Mouse (Mus musculus) adrenal gland, adult (tissue): Measurements from ENCODE around the gene A230072I06Rik.

ENCODE experiments used
- DNase-seq, 2 experiments: peaks; one replicate each; pipeline ENCODE4 v3.0.0; 2022 to 2023; ENCODE audit warnings: low spot score in 1 of 2; ENCODE audit not compliant: inconsistent age in 2 of 2

A230072I06Rik gene

GRCm38 (mm10) chr8:12322071-12322470 is 43.5 kb downstream of the A230072I06Rik start:
- no peak for DNase-seq

GRCm38 (mm10) chr8:12323238-12323637 is 44.6 kb downstream of the A230072I06Rik start:
- no peak for DNase-seq

GRCm38 (mm10) chr8:12324561-12324960 is 45.9 kb downstream of the A230072I06Rik start:
- DNase-seq: no peak

- DNase-seq: peak; percentile 17 to 64
Measured at GRCm38 (mm10) chr8:12324991-12325601, 46.5 kb downstream of the A230072I06Rik start.

- peak; percentile 18 to 37 for DNase-seq
Measured at GRCm38 (mm10) chr8:12327187-12327586, 48.6 kb downstream of the A230072I06Rik start.

GRCm38 (mm10) chr8:12327707-12328471 is 49.3 kb downstream of the A230072I06Rik start:
- DNase-seq: peak in 1 of 2 experiments; percentile 22

GRCm38 (mm10) chr8:12328476-12328875 is 49.9 kb downstream of the A230072I06Rik start:
- no peak for DNase-seq

GRCm38 (mm10) chr8:12330066-12330465 is 51.4 kb downstream of the A230072I06Rik start:
- no peak for DNase-seq
